Mouse (Mus musculus): ENCODE results near the gene Zkscan7. TPM values are rescaled to one million over a fixed set of nuclear protein-coding genes. Genes with fewer than 3 reads are reported as not detected.

Zkscan7 gene
- polyA plus RNA-seq, 1 experiment from 2014 or later = 6.3 TPM

DNA sequence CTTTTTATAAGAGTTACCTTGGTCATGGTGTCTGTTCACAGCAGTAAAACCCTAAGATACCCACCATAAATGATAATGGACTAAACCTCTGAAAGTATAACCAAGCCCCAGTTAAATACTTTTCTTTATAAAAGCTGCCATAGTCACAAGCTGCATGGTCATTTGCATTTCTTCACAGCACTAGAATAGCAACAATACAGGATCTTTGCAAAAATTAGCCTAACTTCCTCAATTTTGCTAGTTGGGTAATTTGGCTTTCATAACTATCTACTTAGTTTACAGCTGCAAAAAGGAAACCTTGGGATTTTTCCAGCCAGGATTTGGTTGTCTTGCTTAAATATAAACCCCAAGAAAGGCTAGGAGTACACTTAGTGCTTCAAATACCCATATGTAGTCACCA is 24.7 kb upstream of the Zkscan7 start:
- peaks cover 66% of the 10 kb centered on the region for H3K36me3 ChIP-seq
- H3K9ac ChIP-seq = no peak overlapping the region
- peaks cover 13% of the 10 kb centered on the region for H3K4me1 ChIP-seq
- 0 out of 2 replicates have a peak, but pooled peaks cover 20% of the 10 kb centered on the region for H3K9me3 ChIP-seq (replicated peaks)
- H3K4me2 ChIP-seq (replicated peaks) = no peak overlapping the region
- H3K27ac ChIP-seq = no peak overlapping the region
- H3K4me3 ChIP-seq = no peak overlapping the region
- no peaks in the 10 kb centered on the region for H3K27me3 ChIP-seq
- ATAC-seq (ENCODE audit: low FRiP score) = no peak

GRCm38 (mm10) chr9:122863731-122864130 is 21.8 kb upstream of the Zkscan7 start:
- Histone ChIP-seq H3K36me3 (peaks cover 40% of the 10 kb centered on the region), H3K9ac (no peak overlapping the region), H3K27ac (no peak overlapping the region), H3K4me2 (replicated peaks) (no peak overlapping the region), H3K4me1 (peaks cover 13% of the 10 kb centered on the region), H3K4me3 (no peak overlapping the region), H3K9me3 (replicated peaks) (0 out of 2 replicates have a peak, but pooled peaks cover 20% of the 10 kb centered on the region), H3K27me3 (no peaks in the 10 kb centered on the region)
- ATAC-seq (ENCODE audit: low FRiP score) = no peak
- WGBS = 92% methylated on average over 2 of the region's 2 CpGs

GRCm38 (mm10) chr9:122864848-122865247 is 20.6 kb upstream of the Zkscan7 start:
- Histone ChIP-seq H3K9ac (peak overlapping the region; percentile 86), H3K4me1 (peaks cover 13% of the 10 kb centered on the region), H3K27ac (no peak overlapping the region), H3K4me3 (peak overlapping the region; percentile 85), H3K36me3 (peaks cover 29% of the 10 kb centered on the region), H3K4me2 (replicated peaks) (peak overlapping the region; percentile 67), H3K27me3 (no peaks in the 10 kb centered on the region), H3K9me3 (replicated peaks) (0 out of 2 replicates have a peak, but pooled peaks cover 14% of the 10 kb centered on the region)
- no peak for ATAC-seq (ENCODE audit: low FRiP score)
- WGBS = 65% methylated on average over 3 of the region's 3 CpGs

DNA sequence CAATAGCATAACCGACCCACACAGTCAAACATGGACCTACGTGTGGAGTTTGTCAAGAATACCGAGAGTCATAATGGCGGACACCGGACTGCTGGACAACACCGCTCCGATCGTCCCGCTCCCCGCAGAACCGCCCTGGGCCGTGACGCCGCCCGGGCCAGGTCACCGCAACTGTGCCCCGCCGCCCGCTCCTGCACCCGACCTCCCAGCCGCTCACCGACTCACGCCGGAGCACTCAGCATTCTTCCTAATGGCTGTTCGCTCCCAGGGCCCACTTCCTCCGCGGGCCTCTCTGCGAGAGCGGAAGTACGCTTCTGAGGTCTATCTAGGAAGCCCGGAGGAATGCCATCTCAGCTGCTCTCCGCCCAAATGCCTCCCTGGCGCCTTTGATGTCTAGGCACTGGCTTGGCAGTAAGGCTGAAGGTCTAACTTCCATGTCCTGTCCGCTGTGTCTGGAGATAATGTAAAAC is 19.8 kb upstream of the Zkscan7 start, which contains the start of gene Zfp445:
Zfp445 (minus strand) TSS at position 310 of the 470 bp plus-strand sequence.
- H3K9ac ChIP-seq = peak within 1 kb of the TSS; percentile 86
- 2% methylated on average over 34 of the region's 34 CpGs for WGBS
- H3K4me2 ChIP-seq (replicated peaks) = peak within 1 kb of the TSS; percentile 67
- H3K4me3 ChIP-seq = peak within 1 kb of the TSS; percentile 85
- H3K36me3 ChIP-seq = peaks cover 20% of the 10 kb centered on the region
- peaks cover 13% of the 10 kb centered on the region for H3K4me1 ChIP-seq
- no peaks in the 10 kb centered on the region for H3K27me3 ChIP-seq
- ATAC-seq (ENCODE audit: low FRiP score) = peak; percentile 92
- H3K9me3 ChIP-seq (replicated peaks) = 0 out of 2 replicates have a peak, but pooled peaks cover 8% of the 10 kb centered on the region
- H3K27ac ChIP-seq = peak within 1 kb of the TSS; percentile 81

GRCm38 (mm10) chr9:122866192-122866591 is 19.3 kb upstream of the Zkscan7 start:
- no peaks in the 10 kb centered on the region for H3K27me3 ChIP-seq
- no peak overlapping the region for H3K9ac ChIP-seq
- H3K36me3 ChIP-seq = peaks cover 16% of the 10 kb centered on the region
- 91% methylated on average over 4 of the region's 4 CpGs for WGBS
- H3K4me1 ChIP-seq = peaks cover 13% of the 10 kb centered on the region
- peak overlapping the region; percentile 40 for H3K4me2 ChIP-seq (replicated peaks)
- ATAC-seq (ENCODE audit: low FRiP score) = peak; percentile 44; the same call in 1 of the 2 replicates
- H3K9me3 ChIP-seq (replicated peaks) = 0 out of 2 replicates have a peak, but pooled peaks cover 6% of the 10 kb centered on the region
- no peak overlapping the region for H3K27ac ChIP-seq
- peak overlapping the region; percentile 85 for H3K4me3 ChIP-seq

DNA sequence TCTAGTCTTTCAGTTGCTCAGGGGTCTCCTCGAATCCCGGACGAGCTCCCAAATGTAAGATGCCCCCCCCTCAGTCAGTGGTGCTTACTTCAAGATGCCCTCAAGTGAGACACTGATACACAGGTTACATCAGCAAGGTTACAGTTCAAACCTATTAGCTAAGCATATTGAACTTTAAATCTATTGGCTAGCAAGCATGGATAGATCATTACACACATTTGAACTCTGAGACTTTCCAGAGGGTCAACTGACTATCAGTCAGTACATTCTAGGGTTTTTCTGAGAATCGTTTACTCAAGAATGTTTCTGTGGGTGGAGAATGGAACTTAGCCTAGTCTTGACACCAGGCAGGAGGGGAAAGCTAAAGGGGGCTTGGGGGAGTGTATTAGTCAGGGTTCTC is 12.9 kb upstream of the Zkscan7 start:
- no peak overlapping the region for H3K27ac ChIP-seq
- 85% methylated on average over 4 of the region's 4 CpGs for WGBS
- no peak overlapping the region for H3K4me3 ChIP-seq
- ATAC-seq (ENCODE audit: low FRiP score) = no peak
- no peak overlapping the region for H3K9ac ChIP-seq
- H3K4me1 ChIP-seq = no peaks in the 10 kb centered on the region
- H3K27me3 ChIP-seq = no peaks in the 10 kb centered on the region
- H3K36me3 ChIP-seq = no peaks in the 10 kb centered on the region
- H3K9me3 ChIP-seq (replicated peaks) = no peaks in the 10 kb centered on the region
- no peak overlapping the region for H3K4me2 ChIP-seq (replicated peaks)

DNA sequence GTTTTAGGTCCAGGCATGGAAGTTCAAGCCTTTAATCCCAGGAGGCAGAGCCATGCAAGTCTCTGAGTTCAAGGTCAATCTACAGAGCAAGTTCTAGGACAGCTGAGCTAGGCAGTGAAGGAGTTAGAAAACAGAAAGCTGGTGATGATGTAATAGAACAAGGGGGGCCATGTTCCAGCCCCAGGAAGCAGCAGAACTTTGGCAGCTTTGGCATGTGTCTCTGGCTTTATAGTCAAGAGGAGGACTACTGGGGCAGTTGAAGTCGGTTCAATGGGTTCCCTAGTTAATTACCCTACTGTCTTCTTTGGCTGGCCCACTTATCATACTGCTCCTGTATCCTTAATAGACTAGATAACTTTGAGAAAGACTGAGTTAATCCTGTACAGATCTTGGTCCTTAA is 10.8 kb upstream of the Zkscan7 start:
- Histone ChIP-seq H3K27ac (no peak overlapping the region), H3K36me3 (no peaks in the 10 kb centered on the region), H3K4me1 (no peaks in the 10 kb centered on the region), H3K9ac (no peak overlapping the region), H3K9me3 (replicated peaks) (no peaks in the 10 kb centered on the region), H3K4me3 (no peak overlapping the region), H3K4me2 (replicated peaks) (no peak overlapping the region), H3K27me3 (no peaks in the 10 kb centered on the region)
- ATAC-seq (ENCODE audit: low FRiP score) = no peak
- 56% methylated on average over 1 of the region's 1 CpGs for WGBS

DNA sequence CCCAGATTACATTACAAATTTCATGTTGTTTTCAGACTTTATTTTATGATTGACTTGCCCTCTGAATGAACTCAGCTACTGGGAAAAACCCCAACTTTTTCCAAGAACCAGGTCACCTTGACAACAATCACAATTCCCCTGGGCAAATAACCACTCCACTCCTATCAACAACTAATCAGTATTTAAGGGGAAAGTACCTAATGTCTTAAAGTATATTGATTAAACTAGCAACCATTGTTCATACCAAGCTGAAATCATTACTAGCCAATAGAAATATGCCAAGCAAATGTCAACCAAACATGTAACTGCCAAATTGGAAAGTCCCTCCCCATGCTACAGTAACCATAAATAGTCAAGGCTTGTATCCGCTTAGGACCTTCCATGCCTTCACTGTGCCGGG is 10.3 kb upstream of the Zkscan7 start:
- H3K9me3 ChIP-seq (replicated peaks) = no peaks in the 10 kb centered on the region
- no peak overlapping the region for H3K27ac ChIP-seq
- H3K36me3 ChIP-seq = no peaks in the 10 kb centered on the region
- no peak overlapping the region for H3K9ac ChIP-seq
- H3K4me3 ChIP-seq = no peak overlapping the region
- no peaks in the 10 kb centered on the region for H3K27me3 ChIP-seq
- no peak overlapping the region for H3K4me2 ChIP-seq (replicated peaks)
- 97% methylated on average over 2 of the region's 2 CpGs for WGBS
- H3K4me1 ChIP-seq = no peaks in the 10 kb centered on the region
- no peak for ATAC-seq (ENCODE audit: low FRiP score)

GRCm38 (mm10) chr9:122886372-122887179 is 1.1 kb downstream of the Zkscan7 start:
- Histone ChIP-seq H3K9me3 (replicated peaks) (no peaks in the 10 kb centered on the region), H3K4me3 (peak overlapping the region; percentile 75), H3K27me3 (peaks cover 4% of the 10 kb centered on the region; the same call in 1 of the 2 replicates), H3K36me3 (peaks cover 6% of the 10 kb centered on the region; the same call in 1 of the 2 replicates), H3K27ac (no peak overlapping the region), H3K4me2 (replicated peaks) (peak overlapping the region; percentile 63), H3K9ac (peak overlapping the region; percentile 84), H3K4me1 (peaks cover 5% of the 10 kb centered on the region; the same call in 1 of the 2 replicates)
- peak; percentile 93 for ATAC-seq (ENCODE audit: low FRiP score)
- WGBS = 8% methylated on average over 54 of the region's 54 CpGs

DNA sequence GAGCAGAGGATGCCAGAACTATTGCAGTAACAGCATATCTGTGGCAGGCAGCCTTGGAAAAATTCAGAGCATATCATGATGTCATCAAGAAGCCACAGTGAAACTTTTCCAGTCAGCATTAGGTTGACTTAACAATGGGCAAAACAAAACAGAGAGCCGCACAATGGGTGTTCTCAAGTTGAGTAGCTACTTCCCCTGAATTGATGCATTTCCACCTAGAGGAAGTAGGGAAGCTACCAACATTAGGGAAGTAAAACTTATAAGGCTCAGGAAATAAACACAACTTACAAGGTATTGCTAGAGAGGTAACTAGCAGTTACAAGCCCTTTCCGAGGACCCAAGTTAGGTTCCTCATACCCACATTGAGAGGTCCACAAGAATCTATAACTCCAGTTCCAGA is 15.6 kb downstream of the Zkscan7 start:
- Histone ChIP-seq H3K36me3 (peaks cover 14% of the 10 kb centered on the region), H3K9me3 (replicated peaks) (0 out of 2 replicates have a peak, but pooled peaks cover 4% of the 10 kb centered on the region), H3K9ac (no peak overlapping the region), H3K4me2 (replicated peaks) (no peak overlapping the region), H3K27me3 (no peaks in the 10 kb centered on the region), H3K4me1 (peaks cover 7% of the 10 kb centered on the region), H3K27ac (no peak overlapping the region), H3K4me3 (no peak overlapping the region)
- WGBS = 92% methylated on average over 2 of the region's 2 CpGs
- ATAC-seq (ENCODE audit: low FRiP score) = no peak

- H3K9me3 ChIP-seq (replicated peaks) = no peaks in the 10 kb centered on the region
- peak overlapping the region; percentile 73 for H3K9ac ChIP-seq
- H3K27ac ChIP-seq = peak overlapping the region; percentile 78
- peak overlapping the region; percentile 70 for H3K4me2 ChIP-seq (replicated peaks)
- H3K4me1 ChIP-seq = peaks cover 7% of the 10 kb centered on the region
- H3K4me3 ChIP-seq = peak overlapping the region; percentile 54
- peaks cover 15% of the 10 kb centered on the region for H3K36me3 ChIP-seq
- ATAC-seq (ENCODE audit: low FRiP score) = peak; percentile 99
- WGBS = 14% methylated on average over 32 of the region's 32 CpGs
- no peaks in the 10 kb centered on the region for H3K27me3 ChIP-seq
These were observed 17.4 kb downstream of the Zkscan7 start for GRCm38 (mm10) chr9:122902717-122903535.

DNA sequence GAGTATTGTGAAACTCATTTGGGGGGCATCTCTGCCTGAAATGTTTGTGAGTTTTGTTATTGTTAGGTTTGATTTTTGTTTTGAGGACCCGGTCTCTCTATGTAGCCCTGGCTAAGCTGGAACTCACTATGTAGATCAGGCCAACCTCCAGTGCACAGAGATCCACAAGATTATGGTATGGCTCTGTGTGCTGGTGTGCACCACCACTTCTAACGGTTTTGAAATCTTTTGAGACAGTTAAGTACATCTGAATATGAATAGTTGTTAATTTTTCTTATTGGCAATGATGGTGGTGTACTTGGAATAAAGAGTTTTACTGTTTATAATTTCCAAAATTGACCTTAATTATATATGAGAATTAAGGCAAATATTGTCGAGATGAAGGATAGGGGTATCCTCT is 37.0 kb downstream of the Zkscan7 start:
- Histone ChIP-seq H3K27me3 (peaks cover 7% of the 10 kb centered on the region; the same call in 1 of the 2 replicates), H3K4me3 (peak overlapping the region; percentile 87), H3K4me2 (replicated peaks) (peak overlapping the region; percentile 63), H3K9me3 (replicated peaks) (no peaks in the 10 kb centered on the region), H3K9ac (peak overlapping the region; percentile 92), H3K4me1 (peaks cover 5% of the 10 kb centered on the region), H3K36me3 (peaks cover 28% of the 10 kb centered on the region), H3K27ac (no peak overlapping the region)
- peak; percentile 70; the same call in 1 of the 2 replicates for ATAC-seq (ENCODE audit: low FRiP score)
- WGBS = 19% methylated on average over 3 of the region's 3 CpGs
